Mouse (Mus musculus) limb, embryonic 12.5 days (tissue): ENCODE results near the gene Arl8a. TPM values are rescaled to one million over a fixed set of nuclear protein-coding genes. Genes with fewer than 3 reads are reported as not detected.
A peak's percentile ranks its signal among the peaks of the same experiment; 100 is the strongest.

Experiments used
- ATAC-seq: fragments of 200-750 bp; cut with Nextera tagmentation; 2 replicates; pipeline ENCODE4 v1.8.0; 2017; ENCODE audit warnings: low read depth, moderate TSS enrichment; ENCODE audit not compliant: insufficient number of reproducible peaks, insufficient read depth, low FRiP score, low TSS enrichment
- H3K27ac ChIP-seq: fragments of 300-500 bp; sonication (generic); 2 replicates; pipeline ENCODE4 v1.5.1; 2016; ENCODE audit warnings: mild to moderate bottlenecking, moderate library complexity
- H3K27me3 ChIP-seq: fragments of 300-500 bp; sonication (generic); 2 replicates; pipeline ENCODE4 v1.6.1; 2016; ENCODE audit warnings: mild to moderate bottlenecking, moderate library complexity
- H3K36me3 ChIP-seq: fragments of 300-500 bp; sonication (generic); 2 replicates; pipeline ENCODE4 v1.6.1; 2016; ENCODE audit warnings: mild to moderate bottlenecking, moderate library complexity
- H3K4me1 ChIP-seq: fragments of 300-500 bp; sonication (generic); replicated peaks from 2 replicates; pipeline ENCODE4 v1.6.1; 2016
- H3K4me2 ChIP-seq: fragments of 300-500 bp; sonication (generic); 2 replicates; pipeline ENCODE4 v1.6.1; 2016; ENCODE audit warnings: mild to moderate bottlenecking, moderate library complexity
- H3K4me3 ChIP-seq: fragments of 300-500 bp; sonication (generic); replicated peaks from 2 replicates; pipeline ENCODE4 v1.5.1; 2016; ENCODE audit warnings: mild to moderate bottlenecking
- H3K9ac ChIP-seq: fragments of 300-500 bp; sonication (generic); replicated peaks from 2 replicates; pipeline ENCODE4 v1.6.1; 2016; ENCODE audit warnings: mild to moderate bottlenecking, moderate library complexity
- H3K9me3 ChIP-seq: fragments of 300-500 bp; sonication (generic); 2 replicates; pipeline ENCODE4 v1.6.1; 2016; ENCODE audit warnings: mild to moderate bottlenecking, moderate library complexity
- WGBS: fragments of 180-500 bp; shearing (Covaris S2); methylation state at CpG from one replicate; pipeline ENCODE4 v1.1.7; 2016; 5-methylcytosine and 5-hydroxymethylcytosine counted together
- polyA plus RNA-seq: library from polyadenylated mRNA; unstranded; fragments of >200 nt; fragmentation: Nextera tagmentation; extraction: Ambion mirVana; gene quantifications from 2 replicates; pipeline ENCODE4 v1.2.1, GENCODE M21; 2016

Gene Arl8a
- polyA plus RNA-seq, 1 experiment from 2014 or later = 51.8 TPM

DNA sequence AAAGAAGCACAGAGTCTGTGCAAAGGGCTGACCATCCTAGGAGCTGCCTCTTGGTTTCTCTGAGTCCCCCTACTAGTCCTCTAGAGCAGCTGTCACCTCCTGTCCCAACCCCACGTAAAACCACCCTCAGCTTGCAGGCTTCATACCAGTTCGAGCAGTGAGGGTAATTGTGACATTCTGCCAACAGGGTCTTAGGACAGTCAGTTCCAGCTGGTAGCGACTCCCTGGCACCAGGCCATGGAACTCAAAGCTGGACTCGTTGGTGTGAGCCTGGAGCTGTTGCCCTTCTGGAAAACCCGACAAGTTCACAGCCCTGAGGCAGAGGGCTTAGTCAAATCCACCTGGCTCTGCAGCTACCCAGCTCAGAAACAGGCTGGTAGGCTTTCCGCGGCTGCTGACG, 20.6 kb upstream of the Arl8a start:
- 49% methylated on average over 8 of the region's 8 CpGs for WGBS
- Histone ChIP-seq H3K27me3 (peaks cover 21% of the 10 kb centered on the region), H3K9ac (peak overlapping the region; percentile 42; the same call in 1 of the 2 replicates), H3K27ac (peak overlapping the region; percentile 83), H3K4me2 (peak overlapping the region; percentile 4; the same call in 1 of the 2 replicates), H3K4me1 (peaks cover 40% of the 10 kb centered on the region), H3K4me3 (no peak overlapping the region), H3K9me3 (no peaks in the 10 kb centered on the region), H3K36me3 (no peaks in the 10 kb centered on the region)
- ATAC-seq = no peak

DNA sequence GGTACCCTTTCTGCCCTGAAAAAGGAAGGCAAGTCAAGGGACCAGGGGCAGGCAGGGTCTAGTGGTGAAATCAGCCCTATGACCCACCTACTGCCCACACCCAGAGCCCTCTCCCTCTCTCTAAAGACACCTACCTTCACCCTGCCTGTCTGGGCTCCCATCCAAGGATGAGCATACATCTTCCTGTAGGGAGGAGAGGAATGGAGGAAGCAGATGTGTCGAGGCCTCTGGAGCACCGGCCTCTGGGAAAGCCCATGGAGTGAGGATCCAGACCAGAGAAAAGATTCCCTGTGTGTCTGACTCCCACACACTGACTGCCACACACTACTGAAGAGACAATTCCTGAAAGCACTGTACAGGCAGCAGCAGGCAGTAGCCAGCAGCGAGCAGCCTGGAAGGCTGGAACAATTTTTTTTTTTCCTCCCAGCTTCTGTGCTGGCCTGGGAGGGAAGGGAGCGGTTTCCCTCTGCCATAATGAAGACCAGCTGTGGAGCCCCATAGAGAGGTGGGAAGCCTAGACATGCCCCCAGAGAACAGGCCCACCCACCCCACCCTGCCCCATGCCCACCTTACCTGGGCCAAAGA, 20.1 kb upstream of the Arl8a start:
- no peak for ATAC-seq
- H3K4me3 ChIP-seq = no peak overlapping the region
- peaks cover 43% of the 10 kb centered on the region for H3K4me1 ChIP-seq
- peaks cover 21% of the 10 kb centered on the region for H3K27me3 ChIP-seq
- no peaks in the 10 kb centered on the region for H3K9me3 ChIP-seq
- WGBS = 23% methylated on average over 4 of the region's 4 CpGs
- H3K9ac ChIP-seq = peak overlapping the region; percentile 42; the same call in 1 of the 2 replicates
- H3K27ac ChIP-seq = peak overlapping the region; percentile 83
- H3K4me2 ChIP-seq = peak overlapping the region; percentile 4; the same call in 1 of the 2 replicates
- no peaks in the 10 kb centered on the region for H3K36me3 ChIP-seq

DNA sequence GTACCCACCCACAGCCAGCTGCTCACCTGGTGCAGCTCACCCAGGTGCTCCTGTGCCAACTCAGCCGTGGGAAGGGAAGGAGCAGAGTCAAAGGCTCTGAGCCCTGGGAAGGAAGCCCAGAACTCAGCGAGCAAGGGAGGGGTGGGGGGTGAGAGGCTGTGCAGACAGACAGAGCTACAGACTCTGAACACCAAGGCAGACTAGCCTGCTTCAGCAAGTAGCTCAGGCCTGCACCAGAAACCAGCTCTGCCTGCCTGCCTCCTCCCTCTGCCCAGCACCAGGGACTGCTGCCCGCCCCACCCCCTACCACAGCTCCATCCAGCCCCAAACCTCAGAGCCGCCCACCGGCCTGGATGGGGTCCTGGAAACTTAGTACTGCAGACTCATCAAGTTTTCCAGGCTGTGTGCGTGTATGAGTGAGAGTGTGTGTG, 18.6 kb upstream of the Arl8a start:
- Histone ChIP-seq H3K36me3 (no peaks in the 10 kb centered on the region), H3K4me1 (peaks cover 43% of the 10 kb centered on the region), H3K27ac (peak overlapping the region; percentile 41; the same call in 1 of the 2 replicates), H3K4me2 (no peak overlapping the region), H3K9ac (no peak overlapping the region; the same call in 1 of the 2 replicates), H3K4me3 (no peak overlapping the region), H3K27me3 (peaks cover 26% of the 10 kb centered on the region), H3K9me3 (no peaks in the 10 kb centered on the region)
- WGBS = 45% methylated on average over 6 of the region's 6 CpGs
- peak; percentile 45; the same call in 1 of the 2 replicates for ATAC-seq

DNA sequence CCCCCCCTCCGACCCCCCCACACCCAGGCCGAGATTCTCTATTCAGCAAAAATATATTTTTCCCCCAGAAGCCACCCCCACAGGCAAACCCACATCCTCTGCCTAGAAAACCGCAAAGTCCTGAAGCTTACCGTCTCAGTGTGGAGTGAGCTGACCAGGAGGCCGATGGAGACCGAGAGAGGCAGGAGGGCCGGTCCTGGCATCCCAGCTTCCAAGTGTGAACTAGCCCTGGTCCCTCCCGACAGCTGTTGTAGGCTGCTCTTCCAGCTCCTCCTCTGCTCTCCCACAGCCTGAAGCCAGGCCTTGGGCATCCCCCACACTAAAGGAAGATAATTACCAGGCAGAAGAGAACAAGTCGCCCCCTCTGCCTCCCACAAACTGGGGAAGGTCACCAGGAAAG, 17.6 kb upstream of the Arl8a start:
- WGBS = 19% methylated on average over 9 of the region's 9 CpGs
- Histone ChIP-seq H3K9ac (no peak overlapping the region), H3K4me2 (no peak overlapping the region), H3K9me3 (no peaks in the 10 kb centered on the region), H3K27ac (peak overlapping the region; percentile 31; the same call in 1 of the 2 replicates), H3K36me3 (no peaks in the 10 kb centered on the region), H3K4me1 (peaks cover 43% of the 10 kb centered on the region), H3K4me3 (no peak overlapping the region), H3K27me3 (peaks cover 26% of the 10 kb centered on the region)
- no peak for ATAC-seq

DNA sequence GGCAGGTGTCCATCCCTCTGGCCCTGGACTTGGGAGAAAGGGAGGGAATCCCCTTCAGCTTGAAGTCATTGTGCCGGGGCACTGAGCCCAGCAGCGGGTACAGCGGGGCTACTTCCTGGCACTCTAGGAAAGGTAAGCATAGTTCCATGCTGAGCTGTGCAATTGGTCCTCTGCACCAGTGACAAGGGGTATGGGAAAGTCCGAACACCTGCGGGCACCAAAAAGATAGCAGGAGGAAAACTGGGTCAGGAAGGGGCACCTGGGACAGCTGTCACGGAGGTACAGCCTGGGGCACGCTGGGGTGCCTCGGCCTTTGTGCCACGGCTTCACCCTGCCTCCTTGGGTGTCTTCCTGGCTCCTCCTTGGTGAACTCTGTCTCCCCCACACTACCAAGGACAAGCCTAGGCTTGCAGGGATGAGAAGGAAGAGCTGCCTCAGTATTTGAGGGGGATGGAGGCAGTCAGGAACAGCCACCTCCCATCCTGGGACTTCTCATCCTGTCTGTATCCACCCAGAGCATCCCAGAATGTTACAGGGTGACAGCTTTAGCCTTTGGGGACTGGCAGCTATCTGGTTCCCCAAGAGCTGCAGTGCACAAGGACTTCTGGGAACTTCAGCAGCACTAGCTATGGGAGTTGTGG, 17.0 kb upstream of the Arl8a start:
- Histone ChIP-seq H3K27me3 (peaks cover 26% of the 10 kb centered on the region), H3K9me3 (no peaks in the 10 kb centered on the region), H3K27ac (no peak overlapping the region), H3K4me1 (peaks cover 43% of the 10 kb centered on the region), H3K9ac (no peak overlapping the region), H3K36me3 (no peaks in the 10 kb centered on the region), H3K4me3 (no peak overlapping the region), H3K4me2 (no peak overlapping the region)
- WGBS = 72% methylated on average over 9 of the region's 9 CpGs
- no peak for ATAC-seq

DNA sequence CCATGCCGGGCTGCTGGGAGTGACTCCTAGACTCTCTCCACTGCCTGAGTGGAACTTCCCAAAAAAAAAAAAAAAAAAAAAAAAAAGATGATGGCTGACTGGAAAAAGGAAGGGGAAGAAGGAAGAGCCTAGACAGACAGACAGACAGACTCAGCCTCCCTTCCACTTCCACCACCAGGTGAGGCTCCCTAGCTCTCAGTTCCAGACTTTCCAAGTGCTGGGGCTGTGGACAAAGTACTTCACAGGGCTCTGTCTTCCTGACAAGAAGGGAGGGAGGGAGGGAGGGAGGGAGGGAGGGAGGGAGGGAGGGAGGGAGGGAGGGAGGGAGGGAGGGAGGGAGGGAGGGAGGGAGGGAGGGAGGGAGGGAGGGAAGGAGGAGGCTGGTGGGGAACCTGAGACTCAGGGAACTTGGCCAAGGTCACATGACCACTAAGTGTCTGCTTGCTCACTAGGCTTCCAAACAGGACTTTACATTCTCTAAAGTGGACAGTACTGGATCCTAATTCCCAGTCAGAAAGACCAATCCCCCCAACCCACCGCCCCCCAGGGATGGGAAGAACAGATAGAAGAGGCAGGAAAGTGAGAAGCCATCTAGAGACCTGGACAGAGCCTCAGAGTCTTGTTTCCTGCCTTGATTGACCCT, 16.1 kb upstream of the Arl8a start:
- Histone ChIP-seq H3K4me3 (no peak overlapping the region), H3K36me3 (no peaks in the 10 kb centered on the region), H3K9me3 (no peaks in the 10 kb centered on the region), H3K9ac (no peak overlapping the region), H3K4me1 (peaks cover 43% of the 10 kb centered on the region), H3K27ac (no peak overlapping the region), H3K4me2 (no peak overlapping the region), H3K27me3 (peaks cover 26% of the 10 kb centered on the region)
- 71% methylated on average over 2 of the region's 2 CpGs for WGBS
- no peak for ATAC-seq

DNA sequence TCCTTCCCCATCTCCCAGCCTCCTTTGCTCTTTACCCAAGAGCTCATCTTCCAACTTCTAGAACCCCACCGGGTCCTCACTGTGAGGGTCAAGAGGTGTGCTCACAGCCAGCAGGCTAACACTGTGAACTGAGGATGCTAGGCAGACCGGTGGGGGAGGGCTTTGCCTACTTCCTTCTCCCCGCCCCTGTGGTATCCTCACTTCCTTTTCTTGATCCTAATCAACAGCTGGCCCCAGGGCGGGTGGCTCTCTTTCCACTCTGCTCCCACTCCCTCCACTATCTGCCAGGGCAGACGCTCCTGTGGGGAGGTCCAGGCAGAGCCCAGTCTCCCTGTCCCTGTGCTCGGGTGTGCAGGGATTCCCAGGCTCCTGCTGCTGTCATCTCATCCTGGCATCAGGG, 15.6 kb upstream of the Arl8a start:
- Histone ChIP-seq H3K4me1 (peaks cover 37% of the 10 kb centered on the region), H3K4me2 (no peak overlapping the region), H3K27ac (no peak overlapping the region), H3K36me3 (no peaks in the 10 kb centered on the region), H3K27me3 (peaks cover 26% of the 10 kb centered on the region), H3K9me3 (no peaks in the 10 kb centered on the region), H3K4me3 (no peak overlapping the region), H3K9ac (no peak overlapping the region)
- ATAC-seq = no peak
- 29% methylated on average over 6 of the region's 6 CpGs for WGBS

DNA sequence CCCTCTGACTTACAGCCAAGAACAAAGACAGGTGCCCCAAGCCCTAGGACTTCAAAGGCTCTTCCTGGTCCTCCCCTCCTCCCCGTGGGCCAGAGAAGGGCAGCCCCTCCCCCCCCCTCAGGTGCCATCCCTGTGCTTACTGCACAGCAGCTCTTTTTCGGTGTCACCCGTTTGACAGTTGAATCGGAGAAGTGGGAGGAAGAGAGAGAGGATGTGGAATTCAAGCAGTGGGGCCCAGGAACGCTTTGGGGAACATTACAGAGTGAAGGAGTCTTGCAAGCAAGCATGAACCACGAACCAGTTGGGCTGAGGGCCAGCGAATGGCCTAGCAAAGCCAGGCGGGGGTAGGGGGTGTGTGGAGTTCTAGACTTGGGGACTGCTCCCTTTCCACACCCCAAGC, 15.1 kb upstream of the Arl8a start:
- H3K4me2 ChIP-seq = no peak overlapping the region
- no peaks in the 10 kb centered on the region for H3K9me3 ChIP-seq
- no peaks in the 10 kb centered on the region for H3K36me3 ChIP-seq
- 44% methylated on average over 8 of the region's 8 CpGs for WGBS
- H3K27me3 ChIP-seq = peaks cover 26% of the 10 kb centered on the region
- H3K9ac ChIP-seq = no peak overlapping the region
- no peak overlapping the region for H3K27ac ChIP-seq
- peaks cover 32% of the 10 kb centered on the region for H3K4me1 ChIP-seq
- no peak for ATAC-seq
- no peak overlapping the region for H3K4me3 ChIP-seq

DNA sequence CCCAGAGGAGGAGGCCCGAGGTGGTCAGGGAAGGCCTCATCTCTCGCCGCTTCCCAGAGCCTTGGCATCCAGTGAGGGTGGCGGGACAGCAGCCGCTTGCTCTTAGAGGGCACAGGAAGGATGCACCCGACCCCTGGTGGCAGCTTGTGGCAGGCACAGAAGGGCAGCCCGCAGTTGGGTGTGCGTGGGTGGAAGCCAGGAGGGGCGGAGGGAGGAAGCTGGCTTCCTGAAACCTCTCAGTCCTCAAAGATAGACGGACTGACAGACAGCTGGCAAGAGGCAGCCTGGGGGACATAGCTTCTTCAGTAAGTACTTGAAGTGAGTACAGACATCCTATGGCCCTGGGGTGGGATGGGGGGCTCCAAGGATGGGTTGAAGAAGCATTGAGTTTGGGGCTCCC, 14.2 kb upstream of the Arl8a start, which contains the start of gene Ptpn7:
Gene Ptpn7 (plus strand): TSS at position 228 of the 400 bp plus-strand sequence.
- Histone ChIP-seq H3K36me3 (no peaks in the 10 kb centered on the region), H3K9ac (0 out of 2 replicates have a peak within 1 kb of the TSS, but pooled peaks have one; percentile 3), H3K4me1 (peaks cover 23% of the 10 kb centered on the region), H3K4me2 (no peak within 1 kb of the TSS), H3K27me3 (peaks cover 26% of the 10 kb centered on the region), H3K27ac (no peak within 1 kb of the TSS), H3K4me3 (no peak within 1 kb of the TSS), H3K9me3 (no peaks in the 10 kb centered on the region)
- no peak for ATAC-seq
- 41% methylated on average over 10 of the region's 10 CpGs for WGBS

DNA sequence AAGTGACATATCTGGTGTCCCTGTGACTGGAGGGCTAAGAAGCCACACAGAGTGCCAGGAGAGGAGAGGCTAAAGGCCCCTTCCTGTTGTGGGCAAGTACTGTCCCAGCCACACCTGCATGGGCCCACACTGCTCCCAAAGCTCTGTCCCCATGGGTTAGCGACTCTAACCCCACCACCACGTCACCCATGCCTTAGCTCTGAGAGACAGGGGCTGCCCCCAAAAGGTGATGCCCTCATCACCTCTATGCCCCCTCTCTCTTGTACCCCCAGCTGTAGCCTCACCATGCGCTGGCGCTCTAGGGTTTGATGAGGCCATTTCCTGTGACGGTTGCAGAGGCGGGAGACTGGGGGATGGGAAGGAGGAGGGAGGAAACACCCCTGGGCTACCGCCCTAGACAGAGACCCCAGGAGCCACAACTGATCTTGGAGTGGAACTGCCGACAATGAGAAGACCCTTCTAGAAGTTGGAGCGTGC, 13.7 kb upstream of the Arl8a start:
- no peak overlapping the region for H3K27ac ChIP-seq
- H3K27me3 ChIP-seq = peaks cover 24% of the 10 kb centered on the region
- H3K4me3 ChIP-seq = no peak overlapping the region
- H3K9me3 ChIP-seq = no peaks in the 10 kb centered on the region
- WGBS = 73% methylated on average over 9 of the region's 9 CpGs
- H3K4me2 ChIP-seq = no peak overlapping the region
- peak; percentile 39; the same call in 1 of the 2 replicates for ATAC-seq
- H3K9ac ChIP-seq = no peak overlapping the region
- H3K4me1 ChIP-seq = peaks cover 18% of the 10 kb centered on the region
- H3K36me3 ChIP-seq = no peaks in the 10 kb centered on the region

DNA sequence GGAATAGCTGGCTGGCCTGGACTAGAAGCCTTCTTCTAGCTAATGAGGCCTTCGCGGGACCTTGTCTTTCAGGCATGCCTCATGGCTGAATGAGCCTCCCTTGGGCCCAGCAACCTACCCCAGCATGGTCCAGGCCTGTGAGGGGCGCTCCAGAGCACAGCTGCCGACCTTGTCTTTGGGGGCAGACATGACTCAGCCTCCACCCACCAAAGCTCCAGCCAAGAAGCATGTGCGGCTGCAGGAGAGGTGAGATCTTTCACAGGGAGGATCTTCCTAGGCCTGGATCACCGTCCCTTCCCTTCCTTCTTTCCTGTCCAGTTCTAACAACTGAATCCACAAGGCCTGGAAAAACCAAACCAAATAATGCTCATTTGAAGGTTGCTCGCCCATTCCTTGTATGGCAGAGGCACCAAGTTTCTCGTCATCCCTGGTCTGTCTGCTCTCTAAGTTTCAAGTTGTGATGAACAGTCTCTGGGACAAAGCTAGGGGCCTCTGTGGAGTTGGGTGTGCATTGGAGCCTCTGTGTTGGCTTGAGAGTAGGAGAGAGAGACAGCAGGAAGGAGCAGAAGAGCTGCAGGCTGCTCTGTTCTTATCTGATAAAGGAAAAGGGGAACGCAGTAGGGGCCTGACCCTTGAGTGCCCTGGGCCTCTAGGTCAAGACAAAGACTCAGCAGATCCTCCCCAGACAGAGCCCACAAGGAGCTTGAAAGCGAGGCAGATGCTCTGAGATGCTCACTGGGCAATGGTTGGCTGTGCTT, 12.8 kb upstream of the Arl8a start:
- no peak overlapping the region for H3K9ac ChIP-seq
- H3K9me3 ChIP-seq = no peaks in the 10 kb centered on the region
- H3K4me2 ChIP-seq = no peak overlapping the region
- peaks cover 10% of the 10 kb centered on the region for H3K4me1 ChIP-seq
- no peak overlapping the region for H3K4me3 ChIP-seq
- peaks cover 16% of the 10 kb centered on the region for H3K27me3 ChIP-seq
- no peak overlapping the region for H3K27ac ChIP-seq
- 81% methylated on average over 10 of the region's 10 CpGs for WGBS
- no peaks in the 10 kb centered on the region for H3K36me3 ChIP-seq
- no peak for ATAC-seq
